Mouse (Mus musculus) ES-E14 (cell line): Measurements from ENCODE around the gene Iqgap1.

Experiments used
- HCFC1 ChIP-seq: IDR thresholded peaks from 2 replicates; pipeline ENCODE4 v1.6.1; 2012; ENCODE audit warnings: low read length, inconsistent platforms, borderline replicate concordance; ENCODE audit not compliant: insufficient read depth
- MAFK ChIP-seq: IDR thresholded peaks from 2 replicates; pipeline ENCODE4 v1.6.1; 2014; ENCODE audit warnings: mild to moderate bottlenecking, low read depth, low read length, inconsistent platforms; ENCODE audit not compliant: insufficient read depth

DNA sequence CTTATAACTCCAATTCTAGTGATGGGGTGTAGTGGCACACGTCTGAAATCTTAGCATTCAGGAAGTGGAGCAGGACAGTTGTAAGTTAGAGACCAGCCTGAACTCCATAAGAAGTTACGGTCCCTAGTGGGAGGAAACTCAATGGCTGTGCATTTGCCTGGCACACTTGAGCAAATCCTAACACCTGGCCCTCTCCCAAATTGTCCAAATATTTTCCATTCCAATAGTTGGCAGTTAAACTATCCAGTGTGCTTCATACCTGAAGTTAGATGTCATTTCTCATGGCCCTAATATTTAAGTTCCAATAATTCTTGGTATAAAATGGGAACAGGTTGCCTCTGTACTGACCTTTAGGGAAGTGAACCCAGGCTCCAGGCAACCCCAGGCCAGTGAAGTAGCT, 42.9 kb upstream of the Iqgap1 start:
- TF ChIP-seq HCFC1 (no peak), MAFK (no peak)
